Mouse (Mus musculus) bone marrow macrophage, adult 2 months (primary cell): Measurements from ENCODE around the gene Lpcat1.

Experiments
- CTCF ChIP-seq: IDR thresholded peaks from 2 replicates; pipeline ENCODE4 v1.5.1; 2012; ENCODE audit warnings: low read depth, mild to moderate bottlenecking, low read length, moderate library complexity
- POLR2A ChIP-seq: IDR thresholded peaks from 2 replicates; pipeline ENCODE4 v1.6.1; 2012; ENCODE audit warnings: mild to moderate bottlenecking, low read depth, low read length, borderline replicate concordance

GRCm38 (mm10) chr13:73474163-73474562 lies 7.2 kb downstream of the Lpcat1 start:
- TF ChIP-seq CTCF = no peak
- no peak for TF ChIP-seq POLR2A
